Mouse (Mus musculus): ENCODE data around the gene Zfp219.
"Not testable (repeated sequence)": the region's sequence is repeated elsewhere in the genome, so short reads cannot be mapped to it uniquely, and the experiment has no call there.

The Zfp219 gene

GRCm38 (mm10) chr14:52020486-52021137 lies at the start of gene Zfp219:
Gene Zfp219 (minus strand): TSS chr14:52020733.
- DNase-seq (ENCODE audit: low spot score in 2 of 2), result peak; percentile 87 to 88

GRCm38 (mm10) chr14:52066135-52066534 lies 45.6 kb upstream of the Zfp219 start:
- no peak for DNase-seq (ENCODE audit: low spot score in 2 of 2)

GRCm38 (mm10) chr14:52061798-52062197 lies 41.3 kb upstream of the Zfp219 start:
- DNase-seq (ENCODE audit: low spot score in 2 of 2), result no peak

DNA sequence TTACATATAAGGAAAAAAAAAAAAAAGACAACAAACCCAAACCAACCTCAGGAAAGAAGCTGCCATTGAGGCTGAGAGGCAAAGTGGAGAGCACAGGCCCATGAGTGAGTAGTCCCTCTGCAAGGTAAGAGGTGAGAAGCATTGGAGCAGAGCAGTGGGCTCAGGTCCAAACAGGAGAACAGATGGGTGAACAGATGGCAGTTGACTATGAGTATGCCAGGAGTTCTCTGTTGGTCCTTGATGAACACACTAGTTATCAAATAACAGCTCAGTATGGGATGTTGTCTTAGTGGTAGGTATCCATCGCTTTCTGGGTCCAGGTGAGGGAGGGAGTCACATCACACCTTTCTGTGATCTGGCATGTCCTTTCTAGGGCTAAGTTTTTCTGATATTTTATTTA lies 40.3 kb upstream of the Zfp219 start:
- no peak for DNase-seq (ENCODE audit: low spot score in 2 of 2)

GRCm38 (mm10) chr14:52059982-52060381 lies 39.4 kb upstream of the Zfp219 start:
- DNase-seq (ENCODE audit: low spot score in 2 of 2), result no peak

DNA sequence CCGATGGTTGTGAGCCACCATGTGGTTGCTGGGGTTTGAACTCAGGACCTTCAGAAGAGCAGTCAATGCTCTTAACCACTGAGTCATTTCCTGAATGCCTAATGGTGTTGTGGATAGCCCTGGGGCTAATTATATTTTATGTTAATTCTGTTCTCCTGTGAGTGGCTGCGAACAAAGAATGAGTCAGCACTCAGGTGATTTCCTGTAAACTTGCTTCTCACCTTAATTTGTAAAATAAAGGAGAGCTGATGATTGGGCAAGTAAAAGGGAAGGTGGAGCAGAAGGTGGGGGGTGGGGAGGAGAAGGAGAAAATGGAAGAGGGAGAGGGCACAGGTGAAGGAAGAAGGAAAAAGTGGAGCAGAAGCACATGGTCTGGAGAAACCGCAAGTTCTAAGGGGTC lies 32.2 kb upstream of the Zfp219 start:
- DNase-seq (ENCODE audit: low spot score in 2 of 2), result not testable (repeated sequence)

- no peak for DNase-seq (ENCODE audit: low spot score in 2 of 2)
These were observed 25.5 kb upstream of the Zfp219 start for GRCm38 (mm10) chr14:52045966-52046565.

GRCm38 (mm10) chr14:52044901-52045678 lies 24.6 kb upstream of the Zfp219 start:
- no peak for DNase-seq (ENCODE audit: low spot score in 2 of 2)

DNA sequence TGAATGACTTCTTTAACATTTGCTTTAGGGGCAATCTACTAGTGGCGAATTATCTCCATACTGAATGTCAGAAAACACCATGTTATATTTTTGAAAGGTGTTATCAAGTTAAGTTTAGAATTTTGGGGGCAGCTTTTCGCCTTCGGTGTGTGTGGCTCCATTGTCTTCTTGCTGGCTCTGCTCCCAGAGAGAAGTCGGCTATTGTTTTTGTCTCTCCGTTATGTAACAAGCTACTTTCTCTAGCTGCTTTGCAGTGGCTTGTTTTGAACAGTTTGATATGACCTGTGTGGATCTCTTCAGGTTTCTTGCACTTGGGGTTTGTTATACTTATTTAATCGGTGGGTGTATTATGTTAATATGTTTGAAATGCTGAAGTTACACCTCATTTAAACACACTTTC lies 22.9 kb upstream of the Zfp219 start:
- DNase-seq (ENCODE audit: low spot score in 2 of 2), result peak; percentile 29 to 40

DNA sequence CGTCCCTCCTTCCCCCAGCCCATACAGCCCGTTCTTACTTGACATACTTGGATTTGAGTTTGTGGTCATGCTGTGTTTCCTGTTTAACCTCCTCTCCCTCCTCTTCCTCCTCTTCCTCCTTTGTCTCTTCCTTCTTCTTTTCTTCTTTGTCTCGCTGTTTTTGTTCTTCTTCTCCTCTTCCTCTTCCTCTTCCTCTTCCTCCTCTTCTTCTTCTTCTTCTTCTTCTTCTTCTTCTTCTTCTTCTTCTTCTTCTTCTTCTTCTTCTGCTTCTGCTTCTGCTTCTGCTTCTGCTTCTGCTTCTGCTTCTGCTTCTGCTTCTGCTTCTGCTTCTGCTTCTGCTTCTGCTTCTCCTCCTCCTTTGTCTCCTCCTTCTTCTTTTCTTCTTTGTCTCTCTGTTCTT lies 21.8 kb upstream of the Zfp219 start, which contains the start of gene Olfr221:
Gene Olfr221 (minus strand): TSS at position 101 of the 400 bp plus-strand sequence.
- DNase-seq (ENCODE audit: low spot score in 2 of 2), result not testable (repeated sequence)

DNA sequence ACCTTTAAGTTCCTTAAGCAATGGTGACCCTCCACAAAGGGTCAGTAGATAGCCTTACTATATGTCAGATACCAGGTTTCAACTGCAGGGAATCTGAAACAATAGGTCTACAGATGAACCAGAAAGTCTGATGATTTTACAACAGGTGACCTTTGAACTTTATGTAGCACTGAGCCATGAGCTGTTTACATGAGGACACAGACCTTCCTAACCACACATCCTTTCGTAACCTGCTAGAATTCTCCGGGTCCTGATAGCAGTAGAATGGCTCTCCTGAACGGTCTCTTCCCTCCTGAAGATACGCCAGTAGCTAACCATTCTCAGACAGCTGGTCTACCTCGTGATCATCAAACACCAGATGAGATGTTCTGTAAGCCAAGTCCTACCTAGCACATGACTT lies 18.8 kb upstream of the Zfp219 start:
- no peak for DNase-seq (ENCODE audit: low spot score in 2 of 2)

GRCm38 (mm10) chr14:52035926-52036325 lies 15.4 kb upstream of the Zfp219 start:
- no peak for DNase-seq (ENCODE audit: low spot score in 2 of 2)

DNA sequence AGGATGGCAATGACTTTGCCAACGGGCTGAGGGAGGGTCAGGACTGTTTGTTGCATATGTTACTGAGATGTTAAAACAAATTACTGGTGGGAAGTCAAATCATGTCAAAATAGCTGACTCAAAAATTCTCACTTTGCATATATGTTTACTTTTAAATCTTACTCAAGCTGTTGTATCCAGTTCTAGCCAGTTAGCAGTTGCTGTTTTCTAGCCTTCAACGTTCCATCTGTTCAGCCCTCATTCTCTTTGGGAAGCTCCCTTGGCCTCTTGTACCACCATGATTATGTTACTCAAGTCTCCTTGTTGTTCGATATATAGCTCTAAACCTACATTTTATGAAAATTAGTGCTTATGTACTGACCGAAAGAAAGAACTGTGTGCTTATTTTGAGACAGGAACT lies 5.8 kb upstream of the Zfp219 start:
- no peak for DNase-seq (ENCODE audit: low spot score in 2 of 2)

GRCm38 (mm10) chr14:52024133-52024532 lies 3.6 kb upstream of the Zfp219 start:
- DNase-seq (ENCODE audit: low spot score in 2 of 2), result no peak

GRCm38 (mm10) chr14:52022709-52023459 lies 2.4 kb upstream of the Zfp219 start:
- peak; percentile 84 to 88 for DNase-seq (ENCODE audit: low spot score in 2 of 2)

GRCm38 (mm10) chr14:52022244-52022708 lies 1.7 kb upstream of the Zfp219 start:
- no peak for DNase-seq (ENCODE audit: low spot score in 2 of 2)

- DNase-seq (ENCODE audit: low spot score in 2 of 2), result no peak
These were observed 1.2 kb upstream of the Zfp219 start for GRCm38 (mm10) chr14:52021568-52022212.

DNA sequence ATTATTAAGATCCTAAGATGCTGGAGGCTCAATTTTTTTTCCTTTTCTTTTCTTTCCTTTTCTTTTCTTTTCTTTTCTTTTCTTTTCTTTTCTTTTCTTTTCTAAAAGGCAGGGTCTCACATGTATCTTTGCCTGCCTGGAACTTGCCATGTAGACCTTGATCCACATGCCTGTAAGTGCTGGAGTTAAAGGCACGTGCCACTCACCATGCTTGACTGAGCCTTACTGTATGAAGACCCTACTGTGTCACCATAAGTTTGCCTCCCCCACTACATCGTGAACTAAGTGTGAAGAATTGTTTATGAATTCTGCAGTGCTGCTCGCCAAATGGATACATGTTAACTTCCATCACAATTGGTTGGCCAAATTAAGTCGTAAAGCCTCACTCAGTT lies 601 bp upstream of the Zfp219 start:
- DNase-seq (ENCODE audit: low spot score in 2 of 2), result no peak

DNA sequence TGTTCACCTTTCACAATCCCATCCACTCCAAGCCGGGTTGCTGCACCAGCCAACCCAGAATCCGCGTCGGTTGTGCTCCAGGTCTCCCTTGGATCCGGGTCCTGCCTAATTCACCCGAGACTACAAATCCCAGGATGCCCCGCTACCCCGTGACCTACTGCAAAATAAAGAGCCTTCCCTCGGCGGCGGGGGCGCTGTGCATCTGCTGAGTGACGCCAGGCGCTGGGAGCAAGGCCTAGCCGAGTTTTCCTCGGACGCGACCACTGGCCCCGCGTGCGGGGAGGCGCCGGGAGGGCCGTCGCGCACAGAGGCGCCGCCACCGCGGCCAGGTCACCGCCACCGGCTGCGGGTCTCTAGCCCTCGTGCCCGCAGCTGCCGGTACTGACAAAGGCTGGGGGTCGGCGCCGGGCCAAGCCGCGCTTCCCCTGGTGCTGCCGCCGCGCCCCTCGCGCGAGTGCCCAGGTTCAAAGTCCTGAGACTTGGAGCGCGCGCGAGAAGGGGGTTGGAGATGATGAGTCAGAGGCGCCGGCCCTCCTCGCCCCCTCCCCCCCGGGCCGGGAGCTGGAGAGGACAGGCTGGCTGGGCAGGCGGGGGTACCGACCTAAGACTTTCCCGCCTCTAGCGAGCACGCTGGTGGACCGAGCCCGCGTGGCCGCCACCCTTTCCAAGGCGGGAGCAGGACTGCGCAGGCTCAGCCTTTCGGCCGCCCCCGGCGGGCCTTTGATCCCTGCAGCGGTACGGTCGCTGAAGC lies 768 bp downstream of the Zfp219 start:
- peak; percentile 95 to 98 for DNase-seq (ENCODE audit: low spot score in 2 of 2)

DNA sequence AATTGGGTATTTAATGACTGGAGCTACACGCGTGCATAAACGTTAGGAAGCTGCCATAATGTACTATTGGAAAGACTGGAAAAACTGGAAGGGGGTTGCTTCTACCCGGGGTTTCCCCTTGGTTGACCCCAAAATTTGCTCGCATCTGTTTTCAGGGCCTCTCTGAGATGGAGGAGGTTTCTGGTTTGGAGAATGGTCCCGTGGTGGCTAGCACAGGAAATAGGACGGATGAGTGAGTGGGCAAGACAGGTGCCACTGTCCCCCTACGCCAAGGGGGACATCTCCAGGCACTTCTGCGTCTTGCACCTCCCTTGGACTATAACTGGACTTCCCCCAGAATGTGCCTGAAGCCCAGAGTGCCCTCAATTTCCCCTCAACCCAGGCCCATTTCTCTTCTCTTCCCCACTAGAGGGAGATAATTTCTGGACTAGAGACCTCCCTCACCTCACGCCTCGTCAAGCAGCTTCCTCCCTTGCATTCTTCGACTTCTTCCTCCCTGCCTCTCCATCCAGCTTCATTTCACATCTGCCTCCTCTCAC lies 1.4 kb downstream of the Zfp219 start:
- no peak for DNase-seq (ENCODE audit: low spot score in 2 of 2)
